In genomic region chr7:127867641-127868040, GRCm38 (mm10) we compare ENCODE assay signal across 34 mouse cellular contexts. TPM values are rescaled to one million over a fixed set of nuclear protein-coding genes. Genes with fewer than 3 reads are reported as not detected.
DNase-seq lines count a peak whose midpoint lies in the region; ATAC-seq and TF ChIP-seq lines count a peak whose summit lies in the region.
"Had no signal": no experiment of that assay in that cellular context is flagged by ENCODE, and none has a peak within 500 bp of the region (broad histone marks: within the 10 kb centered on the region; RNA-seq: fewer than 3 reads in every experiment).

No protein-coding gene starts in this region.

- peak; percentile 33 for DNase-seq in R1 (ENCODE audit: low read depth, low spot score)
- no peak for DNase-seq in heart, adult 11 months
- DNase-seq: adrenal gland, postnatal 10 days; adrenal gland, postnatal 36 days; cerebellum, adult 18-20 months; cerebellum, adult 9-10 months; cerebellum, postnatal 14 days; forebrain, postnatal 0 days; gastrocnemius, adult 2 months; gastrocnemius, postnatal 25 days; heart, adult 2 months; kidney, adult 11 months had no signal

- H3K36me3 ChIP-seq in E14TG2a.4 (ENCODE audit: insufficient read depth, low read length) (peaks cover 48% of the 10 kb centered on the region), ES-Bruce4 (ENCODE audit: control insufficient read depth, insufficient read depth, low read length, poor library complexity, severe bottlenecking) (no peaks in the 10 kb centered on the region)
- H3K36me3 ChIP-seq in heart, embryonic 11.5 days (ENCODE audit: control insufficient read depth, insufficient read depth, low read length), result peaks cover 24% of the 10 kb centered on the region

- H3K9ac ChIP-seq in ES-Bruce4 (ENCODE audit: low read depth, poor library complexity, severe bottlenecking), result 0 out of 2 replicates have a peak overlapping the region, but pooled peaks have one; percentile 1
- H3K9ac ChIP-seq in heart, embryonic 11.5 days (ENCODE audit: low read depth, low read length), result no peak overlapping the region
- H3K9ac ChIP-seq: forebrain, postnatal 0 days; hindbrain, embryonic 12.5 days; hindbrain, embryonic 15.5 days; intestine, embryonic 15.5 days had no signal

- H3K4me2 ChIP-seq in heart, embryonic 11.5 days, result no peak overlapping the region
- H3K4me2 ChIP-seq: hindbrain, embryonic 12.5 days; hindbrain, embryonic 15.5 days; intestine, embryonic 15.5 days had no signal

- H3K27me3 ChIP-seq in E14TG2a.4 (ENCODE audit: insufficient read depth, low read length) (peaks cover 17% of the 10 kb centered on the region), ES-Bruce4 (ENCODE audit: control insufficient read depth, insufficient read depth, low read length, poor library complexity, severe bottlenecking) (no peaks in the 10 kb centered on the region)
- no peaks in the 10 kb centered on the region for H3K27me3 ChIP-seq in heart, embryonic 11.5 days (ENCODE audit: control insufficient read depth, insufficient read depth, low read length)
- H3K27me3 ChIP-seq: hindbrain, embryonic 12.5 days; hindbrain, embryonic 15.5 days; intestine, embryonic 15.5 days; Patski had no signal

- H3K9me3 ChIP-seq in E14TG2a.4 (ENCODE audit: low read length), result no peaks in the 10 kb centered on the region
- no peaks in the 10 kb centered on the region for H3K9me3 ChIP-seq in ES-Bruce4 (replicated peaks; ENCODE audit: control insufficient read depth, insufficient read depth, low read length, poor library complexity, severe bottlenecking)
- no peaks in the 10 kb centered on the region for H3K9me3 ChIP-seq in heart, embryonic 11.5 days (replicated peaks; ENCODE audit: control insufficient read depth, low read length)
- H3K9me3 ChIP-seq: G1E; heart, embryonic 10.5 days; hindbrain, embryonic 12.5 days; hindbrain, embryonic 15.5 days; intestine, embryonic 15.5 days had no signal

- TF ChIP-seq POLR2A in ES-Bruce4 (IDR thresholded peaks at IDR 0.05; ENCODE audit: insufficient read depth, low read length), result no peak

- no peak overlapping the region for H3K27ac ChIP-seq in ES-Bruce4 (ENCODE audit: insufficient read depth, low read length)
- H3K27ac ChIP-seq in heart, embryonic 11.5 days (ENCODE audit: low read depth, low read length), result no peak overlapping the region
- H3K27ac ChIP-seq: heart, adult 2 months; heart, embryonic 10.5 days; hindbrain, embryonic 15.5 days; intestine, embryonic 15.5 days had no signal

- 95% methylated on average over 18 of the region's 18 CpGs for WGBS in heart, embryonic 11.5 days (ENCODE audit: insufficient replicate concordance)

- H3K4me3 ChIP-seq in E14TG2a.4 (replicated peaks; ENCODE audit: low read length) (peak overlapping the region; percentile 68), ES-Bruce4 (ENCODE audit: low read depth, low read length) (peak overlapping the region; percentile 18)
- H3K4me3 ChIP-seq in heart, embryonic 11.5 days (ENCODE audit: low read depth, low read length), result no peak overlapping the region
- H3K4me3 ChIP-seq: gastrocnemius, adult 2 months; heart, adult 2 months; heart, embryonic 10.5 days; hindbrain, embryonic 12.5 days; hindbrain, embryonic 15.5 days; intestine, embryonic 15.5 days had no signal

- H3K4me1 ChIP-seq in E14TG2a.4 (replicated peaks; ENCODE audit: low read depth, low read length) (peaks cover 51% of the 10 kb centered on the region), ES-Bruce4 (ENCODE audit: control insufficient read depth, insufficient read depth, low read length) (no peaks in the 10 kb centered on the region)
- no peaks in the 10 kb centered on the region for H3K4me1 ChIP-seq in heart, embryonic 11.5 days (ENCODE audit: control insufficient read depth, insufficient read depth, low read length)
- H3K4me1 ChIP-seq: heart, embryonic 10.5 days; hindbrain, embryonic 12.5 days had no signal

- ATAC-seq in heart, embryonic 11.5 days (replicated peaks; ENCODE audit: insufficient number of reproducible peaks, low FRiP score, low TSS enrichment), result no peak
- ATAC-seq in erythroblast, adult 5-6 weeks (replicated peaks; ENCODE audit: low FRiP score, poor library complexity, severe bottlenecking), result no peak
- ATAC-seq: forebrain, embryonic 14.5 days; forebrain, postnatal 0 days; intestine, embryonic 15.5 days; Patski had no signal

- no peak for TF ChIP-seq CTCF in E14TG2a.4 (conservative IDR thresholded peaks at IDR 0.05; ENCODE audit: low read length)
- no peak for TF ChIP-seq CTCF in ES-Bruce4 (IDR thresholded peaks at IDR 0.05; ENCODE audit: low read depth, low read length)

- no peak for TF ChIP-seq EP300 in ES-Bruce4 (IDR thresholded peaks at IDR 0.05; ENCODE audit: insufficient read depth, low read depth, low read length)

RNA-seq across cellular contexts. Expression of gene Zfp646, which starts 8.4 kb away (rescaled TPM):
- 42.5 TPM in 2 replicates for polyA plus RNA-seq in ES-Bruce4 (2011; ENCODE audit: insufficient read depth, insufficient read length, low read depth, missing spikeins)
- 10.1 and 12.0 TPM in 2 replicates for polyA plus RNA-seq in heart, embryonic 11.5 days (2014; fragmentation: Nextera tagmentation; extraction: Ambion mirVana)
- total RNA-seq in erythroblast, adult 5-6 weeks (2015; ENCODE audit: low replicate concordance), result 6.7 and 11.1 TPM in 2 replicates
- 14.4 and 15.4 TPM in 2 replicates for total RNA-seq in erythroblast, adult 5-6 weeks (2017; ENCODE audit: low replicate concordance)

RNA-seq across cellular contexts. Expression of gene Zfp668, which starts 9.0 kb away (rescaled TPM):
- polyA plus RNA-seq in ES-Bruce4 (2011; ENCODE audit: insufficient read depth, insufficient read length, low read depth, missing spikeins), result 15.3 and 17.1 TPM in 2 replicates
- polyA plus RNA-seq in heart, embryonic 11.5 days (2014; fragmentation: Nextera tagmentation; extraction: Ambion mirVana), result 10.1 and 11.5 TPM in 2 replicates
- 1.5 and 6.1 TPM in 2 replicates for total RNA-seq in erythroblast, adult 5-6 weeks (2015; ENCODE audit: low replicate concordance)
- 2.3 and 7.4 TPM in 2 replicates for total RNA-seq in erythroblast, adult 5-6 weeks (2017; ENCODE audit: low replicate concordance)

RNA-seq across cellular contexts. Expression of gene Prss53, which starts 23.1 kb away (rescaled TPM):
- 0.46 and 0.67 TPM in 2 replicates for polyA plus RNA-seq in ES-Bruce4 (2011; ENCODE audit: insufficient read depth, insufficient read length, low read depth, missing spikeins)
- 0.90 and 2.0 TPM in 2 replicates for polyA plus RNA-seq in heart, embryonic 11.5 days (2014; fragmentation: Nextera tagmentation; extraction: Ambion mirVana)
- not detected in 2 replicates for total RNA-seq in erythroblast, adult 5-6 weeks (2015; ENCODE audit: low replicate concordance)
- total RNA-seq in erythroblast, adult 5-6 weeks (2017; ENCODE audit: low replicate concordance), result not detected in 2 replicates

RNA-seq across cellular contexts. Expression of gene Gm21974, which starts 27.6 kb away (rescaled TPM):
- polyA plus RNA-seq in ES-Bruce4 (2011; ENCODE audit: insufficient read depth, insufficient read length, low read depth, missing spikeins), result not detected in 2 replicates
- not detected in 2 replicates for polyA plus RNA-seq in heart, embryonic 11.5 days (2014; fragmentation: Nextera tagmentation; extraction: Ambion mirVana)
- total RNA-seq in erythroblast, adult 5-6 weeks (2015; ENCODE audit: low replicate concordance), result not detected in 2 replicates
- total RNA-seq in erythroblast, adult 5-6 weeks (2017; ENCODE audit: low replicate concordance), result not detected in 2 replicates
- total RNA-seq: adrenal gland, adult 18-20 months; adrenal gland, postnatal 10 days; adrenal gland, postnatal 36 days; forebrain, postnatal 0 days; G1E; gastrocnemius, adult 2 months; gastrocnemius, postnatal 25 days; heart, adult 2 months; heart, postnatal 25 days; hematopoietic stem cell, adult 5-6 weeks had no signal
- polyA plus RNA-seq: C2C12; embryonic facial prominence, embryonic 11.5 days; embryonic facial prominence, embryonic 14.5 days; forebrain, embryonic 11.5 days; forebrain, embryonic 14.5 days; forebrain, postnatal 0 days; frontal cortex, adult 2 months; G1E; gonadal fat pad, adult 2 months; heart, adult 2 months; heart, embryonic 10.5 days; heart, embryonic 14.5 days; heart, postnatal 0 days; hindbrain, embryonic 12.5 days; hindbrain, embryonic 15.5 days; intestine, embryonic 15.5 days; Patski had no signal

RNA-seq across cellular contexts. Expression of gene Vkorc1, which starts 27.8 kb away (rescaled TPM):
- polyA plus RNA-seq in ES-Bruce4 (2011; ENCODE audit: insufficient read depth, insufficient read length, low read depth, missing spikeins), result 31.8 and 35.1 TPM in 2 replicates
- 98.7 and 101 TPM in 2 replicates for polyA plus RNA-seq in heart, embryonic 11.5 days (2014; fragmentation: Nextera tagmentation; extraction: Ambion mirVana)
- 9.8 and 25.7 TPM in 2 replicates for total RNA-seq in erythroblast, adult 5-6 weeks (2015; ENCODE audit: low replicate concordance)
- 0.94 and 2.5 TPM in 2 replicates for total RNA-seq in erythroblast, adult 5-6 weeks (2017; ENCODE audit: low replicate concordance)
